Mouse (Mus musculus) spleen, adult 2 months (tissue): Measurements from ENCODE around the gene Tmem201.

Experiments
- CTCF ChIP-seq: fragments of 200-500 bp; IDR thresholded peaks from 2 replicates; pipeline ENCODE4 v1.5.1; 2011; ENCODE audit warnings: mild to moderate bottlenecking, inconsistent platforms; ENCODE audit not compliant: insufficient read depth, insufficient read length, insufficient replicate concordance; ENCODE audit errors: extremely low read depth
- POLR2A ChIP-seq: fragments of 200-500 bp; IDR thresholded peaks from 2 replicates; pipeline ENCODE4 v1.6.1; 2011; ENCODE audit warnings: low read depth, low read length, inconsistent platforms

- TF ChIP-seq POLR2A (no peak), CTCF (no peak)
Measured at GRCm38 (mm10) chr4:149721163-149721562, 16.7 kb downstream of the Tmem201 start.
